Mouse (Mus musculus) 416B (cell line): ENCODE data around the gene Casp4.
A peak's percentile ranks its signal among the peaks of the same experiment; 100 is the strongest.

Source experiments
- DNase-seq: peaks from one replicate; pipeline ENCODE4 v3.0.0; 2011; ENCODE audit warnings: low read depth

The Casp4 gene

DNA sequence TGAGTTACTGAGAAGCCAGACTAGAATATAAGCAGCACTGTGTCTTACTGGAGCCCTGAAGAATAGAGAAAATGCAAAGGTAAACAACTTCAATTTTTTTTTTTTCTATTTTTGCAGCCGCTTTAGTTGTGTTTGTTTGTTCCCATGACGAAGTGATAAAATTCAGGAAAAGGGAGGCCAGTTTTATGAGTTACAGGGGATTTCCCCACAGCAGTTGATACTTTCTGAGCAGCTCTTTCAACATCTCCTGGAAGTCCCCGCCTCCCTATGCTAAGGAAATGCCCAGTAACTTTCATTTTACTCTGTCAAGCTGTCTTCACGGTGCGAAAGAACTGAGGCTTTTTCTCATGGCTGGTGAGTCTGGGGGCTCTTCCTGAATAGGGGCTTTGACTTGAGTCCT, at the start of gene Casp4:
TSS of gene Casp4 (plus strand) at position 268 of the 400 bp plus-strand sequence.
- peak; percentile 79 for DNase-seq

DNA sequence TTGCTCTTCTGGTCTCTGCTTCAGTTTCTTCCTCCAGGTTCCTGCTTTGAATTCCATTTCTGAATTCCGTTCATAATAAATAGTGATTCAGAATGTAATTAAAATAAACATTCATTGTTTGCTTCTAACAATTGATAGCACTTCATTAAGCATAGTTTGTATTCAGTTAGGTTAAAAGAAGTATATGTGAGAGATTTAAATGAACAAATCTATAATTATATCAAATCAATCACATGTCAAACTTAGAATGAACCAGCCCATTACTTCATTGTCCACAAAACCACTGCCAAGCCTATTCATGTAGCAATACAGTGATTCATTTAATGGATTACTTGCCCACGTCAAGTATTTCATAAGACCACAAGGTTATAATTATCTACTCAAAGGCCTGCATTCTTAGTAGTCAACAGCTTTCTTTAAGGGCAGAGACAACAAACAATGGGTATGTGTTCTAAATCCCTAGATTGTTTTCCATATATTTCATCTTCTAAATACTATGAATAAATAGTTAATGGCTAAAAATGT, 44.6 kb upstream of the Casp4 start:
- DNase-seq: peak; percentile 20

DNA sequence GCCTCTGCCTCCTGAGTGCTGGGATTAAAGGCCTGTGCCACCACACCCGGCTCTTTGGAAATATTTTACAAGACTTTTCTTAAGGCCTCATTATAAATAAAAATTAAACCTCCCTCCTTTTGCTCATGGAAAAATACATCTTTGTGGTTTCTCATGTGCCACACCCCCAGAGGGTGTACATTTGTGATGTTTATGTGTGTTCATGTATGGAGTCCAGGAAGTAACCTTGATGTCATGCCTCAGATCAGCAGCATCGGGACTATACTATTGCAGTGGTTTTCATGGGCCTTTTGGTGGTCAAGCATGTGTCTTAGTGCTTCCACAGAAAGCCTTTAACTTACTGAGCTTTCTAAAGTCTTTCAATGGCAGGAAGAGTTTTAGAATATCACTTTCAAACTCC, 38.4 kb upstream of the Casp4 start:
- DNase-seq: no peak

GRCm38 (mm10) chr9:5270884-5271283, 37.7 kb upstream of the Casp4 start:
- no peak for DNase-seq

- no peak for DNase-seq
Measured at GRCm38 (mm10) chr9:5271334-5271845, 37.2 kb upstream of the Casp4 start.

DNA sequence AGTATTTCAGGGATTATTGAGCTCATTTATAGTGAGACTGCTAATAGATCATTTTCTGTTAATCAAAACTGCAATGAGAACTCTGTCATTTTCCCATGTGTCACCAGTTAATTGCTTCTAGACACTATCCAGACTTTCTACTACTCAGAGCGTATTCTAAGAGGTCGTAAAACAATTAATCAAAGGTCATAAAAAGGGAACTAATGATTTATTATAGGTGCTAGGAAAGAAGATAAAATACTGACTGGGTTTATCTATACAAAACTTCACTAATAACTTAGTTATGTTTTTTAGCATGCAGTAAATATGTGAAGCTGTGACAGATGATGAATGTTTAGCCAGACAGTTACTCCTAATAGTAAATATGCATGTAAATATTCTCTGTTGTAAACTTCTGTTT, 22.6 kb upstream of the Casp4 start:
- DNase-seq: no peak

- DNase-seq: no peak
Measured at GRCm38 (mm10) chr9:5286597-5286996, 22.0 kb upstream of the Casp4 start.

- DNase-seq: no peak
Measured at GRCm38 (mm10) chr9:5296354-5297237, 12.0 kb upstream of the Casp4 start.

DNA sequence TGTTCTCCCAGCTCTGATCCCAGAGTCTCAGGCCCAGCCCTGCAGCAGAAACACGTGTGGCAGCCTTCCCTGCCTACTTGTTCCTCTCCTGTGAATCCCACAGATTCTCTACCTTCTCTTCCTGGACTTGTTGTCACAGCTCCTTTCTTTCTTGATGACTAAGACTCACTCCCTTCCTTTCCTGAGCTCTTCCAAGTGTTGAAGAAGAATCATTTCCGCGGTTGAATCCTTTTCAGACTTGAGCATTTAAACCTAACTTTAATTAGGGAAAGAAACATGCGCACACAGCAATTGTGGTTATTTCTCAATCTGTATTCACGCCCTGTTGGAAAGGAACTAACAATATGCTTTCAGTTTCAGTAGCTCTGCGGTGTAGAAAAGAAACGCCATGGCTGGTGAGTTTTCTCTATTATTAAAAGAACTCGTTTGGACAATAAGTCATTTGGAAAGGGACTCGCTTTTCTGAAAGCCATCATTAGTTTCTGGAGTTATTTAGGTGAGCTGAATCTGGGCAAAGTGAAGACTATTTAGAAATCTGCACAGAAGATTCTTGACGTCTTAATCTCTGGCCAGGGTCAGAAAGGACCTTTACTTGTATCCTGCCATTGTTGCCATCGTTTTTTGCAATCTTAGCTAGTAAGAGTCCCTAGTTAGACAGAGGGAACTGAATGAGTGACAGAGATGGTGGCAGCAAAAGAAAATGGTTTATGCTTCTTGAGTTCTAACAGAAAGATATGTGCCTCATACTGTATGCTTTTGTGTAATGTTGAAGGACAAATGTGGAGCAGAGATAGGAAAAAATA, 10.1 kb upstream of the Casp4 start, which contains the start of gene Casp1:
TSS of gene Casp1 (plus strand) at position 189 of the 803 bp plus-strand sequence.
- DNase-seq: peak; percentile 29

- no peak for DNase-seq
Measured at GRCm38 (mm10) chr9:5299132-5299381, 9.6 kb upstream of the Casp4 start.

DNA sequence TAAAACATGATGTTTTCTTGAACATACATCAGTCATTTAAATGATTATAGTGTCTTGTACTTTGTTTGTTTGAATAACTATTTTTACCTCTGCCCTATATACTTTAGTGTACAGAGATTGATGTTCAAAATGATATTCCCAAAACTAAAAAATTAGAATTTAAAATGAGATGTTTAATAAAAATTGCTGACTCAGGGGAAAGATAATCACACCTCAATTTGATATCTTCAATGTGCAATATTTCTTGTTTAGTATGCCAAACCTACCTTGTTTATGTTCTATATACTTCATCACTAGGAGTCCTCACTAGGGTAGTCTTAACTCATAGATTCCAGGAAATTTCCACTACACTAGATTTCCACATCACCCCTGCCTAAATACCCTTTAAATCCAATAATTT, 1.5 kb downstream of the Casp4 start:
- no peak for DNase-seq

GRCm38 (mm10) chr9:5311435-5311834, 2.8 kb downstream of the Casp4 start:
- peak; percentile 8 for DNase-seq

DNA sequence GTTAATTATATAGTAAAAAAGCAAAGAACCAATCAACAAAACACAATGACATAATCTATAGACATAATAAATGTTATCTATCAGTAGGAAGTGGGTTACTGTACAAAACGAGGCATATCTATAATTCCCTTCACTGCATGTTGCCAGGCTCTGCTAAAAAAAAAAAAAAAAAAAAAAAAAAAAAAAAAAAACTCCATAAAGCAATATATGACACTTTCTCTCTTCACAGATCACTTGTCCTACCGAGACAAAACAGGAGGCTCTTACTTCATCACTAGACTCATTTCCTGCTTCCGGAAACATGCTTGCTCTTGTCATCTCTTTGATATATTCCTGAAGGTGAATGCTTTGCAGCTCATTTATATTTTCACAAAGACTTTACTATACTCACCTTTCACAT, 19.6 kb downstream of the Casp4 start:
- peak; percentile 33 for DNase-seq

- DNase-seq: no peak
Measured at GRCm38 (mm10) chr9:5332441-5332840, 23.8 kb downstream of the Casp4 start.

GRCm38 (mm10) chr9:5333422-5333821, 24.8 kb downstream of the Casp4 start:
- DNase-seq: peak; percentile 35

GRCm38 (mm10) chr9:5343092-5343491, 34.5 kb downstream of the Casp4 start:
- peak; percentile 75 for DNase-seq

DNA sequence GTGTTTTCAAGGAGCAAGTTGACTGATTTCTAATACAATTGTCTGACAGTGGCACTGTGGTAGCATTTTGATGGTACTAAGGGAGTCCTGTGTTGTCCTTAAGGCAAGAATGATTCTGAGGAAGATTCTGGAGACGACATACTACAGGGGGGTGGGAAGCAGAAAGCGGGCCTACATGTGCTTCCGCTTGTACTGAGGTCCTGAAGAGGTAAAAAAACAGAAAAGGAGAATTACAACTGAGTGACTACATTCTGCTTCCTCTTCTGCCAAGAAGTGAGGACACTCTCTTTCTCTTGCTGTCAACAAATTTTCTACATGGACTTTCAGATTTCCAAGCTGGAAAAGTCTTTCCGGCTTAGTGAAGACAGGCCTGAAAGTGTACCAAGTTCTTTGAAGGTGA, 35.5 kb downstream of the Casp4 start:
- DNase-seq: no peak

GRCm38 (mm10) chr9:5345291-5345898, 36.8 kb downstream of the Casp4 start, which contains the start of gene Casp12:
TSS of gene Casp12 (plus strand) at chr9:5345430.
- no peak for DNase-seq

GRCm38 (mm10) chr9:5347381-5347780, 38.8 kb downstream of the Casp4 start:
- DNase-seq: no peak

GRCm38 (mm10) chr9:5353673-5354072, 45.0 kb downstream of the Casp4 start:
- no peak for DNase-seq

- peak; percentile 58 for DNase-seq
Measured at GRCm38 (mm10) chr9:5356801-5357200, 48.2 kb downstream of the Casp4 start.
